Mouse (Mus musculus) lung, postnatal 25 days (tissue): ENCODE results near the gene Itgb1.

ENCODE experiments used
- DNase-seq: peaks from one replicate; pipeline ENCODE4 v3.0.0; 2022; ENCODE audit warnings: low spot score

Itgb1 gene

GRCm38 (mm10) chr8:128685507-128686428 is at the start of gene Itgb1:
Gene Itgb1, plus strand, starts transcription at chr8:128685654.
- peak; percentile 95 for DNase-seq

GRCm38 (mm10) chr8:128643104-128643503 is 42.4 kb upstream of the Itgb1 start:
- DNase-seq: no peak

- no peak for DNase-seq
Observed at GRCm38 (mm10) chr8:128645452-128645851, 40.0 kb upstream of the Itgb1 start.

- no peak for DNase-seq
Observed at GRCm38 (mm10) chr8:128646456-128646855, 39.0 kb upstream of the Itgb1 start.

- no peak for DNase-seq
Observed at GRCm38 (mm10) chr8:128648071-128648470, 37.4 kb upstream of the Itgb1 start.

GRCm38 (mm10) chr8:128650331-128650855 is 35.1 kb upstream of the Itgb1 start:
- DNase-seq: no peak

- peak; percentile 62 for DNase-seq
Observed at GRCm38 (mm10) chr8:128652399-128653109, 32.9 kb upstream of the Itgb1 start.

GRCm38 (mm10) chr8:128653642-128654364 is 31.7 kb upstream of the Itgb1 start:
- peak; percentile 5 for DNase-seq

GRCm38 (mm10) chr8:128654365-128655099 is 30.9 kb upstream of the Itgb1 start:
- DNase-seq: peak; percentile 80

- DNase-seq: no peak
Observed at GRCm38 (mm10) chr8:128662144-128662543, 23.3 kb upstream of the Itgb1 start.

GRCm38 (mm10) chr8:128662696-128663095 is 22.8 kb upstream of the Itgb1 start:
- no peak for DNase-seq

- DNase-seq: no peak
Observed at GRCm38 (mm10) chr8:128663106-128663505, 22.3 kb upstream of the Itgb1 start.

- no peak for DNase-seq
Observed at GRCm38 (mm10) chr8:128666576-128667263, 18.7 kb upstream of the Itgb1 start.

GRCm38 (mm10) chr8:128671813-128672212 is 13.6 kb upstream of the Itgb1 start:
- DNase-seq: no peak

- DNase-seq: no peak
Observed at GRCm38 (mm10) chr8:128672441-128672840, 13.0 kb upstream of the Itgb1 start.

- no peak for DNase-seq
Observed at GRCm38 (mm10) chr8:128672950-128673349, 12.5 kb upstream of the Itgb1 start.

- DNase-seq: no peak
Observed at GRCm38 (mm10) chr8:128675848-128676629, 9.4 kb upstream of the Itgb1 start.

- peak; percentile 76 for DNase-seq
Observed at GRCm38 (mm10) chr8:128679909-128680308, 5.5 kb upstream of the Itgb1 start.

- no peak for DNase-seq
Observed at GRCm38 (mm10) chr8:128680548-128681325, 4.7 kb upstream of the Itgb1 start.
